Mouse (Mus musculus): ENCODE results near the gene Elane. TPM values are rescaled to one million over a fixed set of nuclear protein-coding genes. Genes with fewer than 3 reads are reported as not detected.

The Elane gene
- polyA plus RNA-seq (2021; fragmentation: Nextera tagmentation), result not detected in 2 replicates
- long read RNA-seq, experiment 1, result 0 reads
- long read RNA-seq, experiment 2, result 0 reads

GRCm38 (mm10) chr10:79886054-79886453 lies at the start of gene Elane:
Gene Elane, plus strand, starts transcription at chr10:79886247.

GRCm38 (mm10) chr10:79853860-79854795 lies 31.9 kb upstream of the Elane start, which contains the start of gene Ptbp1:
Gene Ptbp1, plus strand, starts transcription at chr10:79854427.

GRCm38 (mm10) chr10:79874290-79874862 lies 11.7 kb upstream of the Elane start, which contains the start of the genes Prtn3 and Plppr3:
Gene Prtn3, plus strand, starts transcription at chr10:79874476.
Gene Plppr3, minus strand, starts transcription at chr10:79874634.

GRCm38 (mm10) chr10:79890670-79891069 lies 4.6 kb downstream of the Elane start, which contains the start of gene Cfd:
Gene Cfd, plus strand, starts transcription at chr10:79890853.

GRCm38 (mm10) chr10:79908167-79909091 lies 22.4 kb downstream of the Elane start, which contains the start of gene Med16:
Gene Med16, minus strand, starts transcription at chr10:79908923.

GRCm38 (mm10) chr10:79910556-79910955 lies 24.5 kb downstream of the Elane start, which contains the start of gene Gm26602:
Gene Gm26602, plus strand, starts transcription at chr10:79910856.

GRCm38 (mm10) chr10:79916808-79917531 lies 30.9 kb downstream of the Elane start, which contains the start of gene Kiss1r:
Gene Kiss1r, plus strand, starts transcription at chr10:79916971.

GRCm38 (mm10) chr10:79920958-79921535 lies 35.0 kb downstream of the Elane start, which contains the start of gene R3hdm4:
Gene R3hdm4, minus strand, starts transcription at chr10:79921208.

GRCm38 (mm10) chr10:79926491-79927323 lies 40.7 kb downstream of the Elane start, which contains the start of gene Arid3a:
Gene Arid3a, plus strand, starts transcription at chr10:79927043.

Other genes starting within 250 kb of the Elane start
- gene Shc2, start 248.3 kb upstream of the Elane start, polyA plus RNA-seq (2021; fragmentation: Nextera tagmentation), result 2.0 and 14.5 TPM in 2 replicates
- gene Odf3l2, start 240.5 kb upstream of the Elane start, polyA plus RNA-seq (2021; fragmentation: Nextera tagmentation), result 0.27 and 0.31 TPM in 2 replicates
- not detected in 2 replicates for gene Madcam1, start 221.7 kb upstream of the Elane start, polyA plus RNA-seq (2021; fragmentation: Nextera tagmentation)
- 153 and 198 TPM in 2 replicates for gene Tpgs1, start 216.9 kb upstream of the Elane start, polyA plus RNA-seq (2021; fragmentation: Nextera tagmentation)
- 20.2 and 34.0 TPM in 2 replicates for gene Cdc34, start 204.1 kb upstream of the Elane start, polyA plus RNA-seq (2021; fragmentation: Nextera tagmentation)
- gene Gzmm, start 197.2 kb upstream of the Elane start, polyA plus RNA-seq (2021; fragmentation: Nextera tagmentation), result 0.33 and 0.59 TPM in 2 replicates
- gene Bsg, start 181.8 kb upstream of the Elane start, polyA plus RNA-seq (2021; fragmentation: Nextera tagmentation), result 1,192 and 1,209 TPM in 2 replicates
- 2.8 and 11.0 TPM in 2 replicates for gene Hcn2, start 169.6 kb upstream of the Elane start, polyA plus RNA-seq (2021; fragmentation: Nextera tagmentation)
- gene Polrmt, start 139.7 kb upstream of the Elane start, polyA plus RNA-seq (2021; fragmentation: Nextera tagmentation), result 16.1 and 23.3 TPM in 2 replicates
- gene Fgf22, start 131.2 kb upstream of the Elane start, polyA plus RNA-seq (2021; fragmentation: Nextera tagmentation), result 5.9 and 7.2 TPM in 2 replicates
- gene Rnf126, start 119.3 kb upstream of the Elane start, polyA plus RNA-seq (2021; fragmentation: Nextera tagmentation), result 8.2 and 82.8 TPM in 2 replicates
- 1.2 and 1.8 TPM in 2 replicates for gene Fstl3, start 109.0 kb upstream of the Elane start, polyA plus RNA-seq (2021; fragmentation: Nextera tagmentation)
- 1.1 and 2.3 TPM in 2 replicates for gene Prss57, start 95.3 kb upstream of the Elane start, polyA plus RNA-seq (2021; fragmentation: Nextera tagmentation)
- gene Palm, start 92.7 kb upstream of the Elane start, polyA plus RNA-seq (2021; fragmentation: Nextera tagmentation), result 53.6 and 165 TPM in 2 replicates
- gene Misp, start 65.3 kb upstream of the Elane start, polyA plus RNA-seq (2021; fragmentation: Nextera tagmentation), result 0.13 and 0.25 TPM in 2 replicates
- gene Ptbp1, start 31.8 kb upstream of the Elane start, polyA plus RNA-seq (2021; fragmentation: Nextera tagmentation), result 15.2 and 16.7 TPM in 2 replicates
- 5.8 and 7.2 TPM in 2 replicates for gene Prtn3, start 11.8 kb upstream of the Elane start, polyA plus RNA-seq (2021; fragmentation: Nextera tagmentation)
- gene Plppr3, start 11.6 kb upstream of the Elane start, polyA plus RNA-seq (2021; fragmentation: Nextera tagmentation), result 33.9 and 47.5 TPM in 2 replicates
- gene Cfd, start 4.6 kb downstream of the Elane start, polyA plus RNA-seq (2021; fragmentation: Nextera tagmentation), result not detected in 2 replicates
- gene Med16, start 22.7 kb downstream of the Elane start, polyA plus RNA-seq (2021; fragmentation: Nextera tagmentation), result 30.8 and 51.7 TPM in 2 replicates
- not detected in 2 replicates for gene Gm26602, start 24.6 kb downstream of the Elane start, polyA plus RNA-seq (2021; fragmentation: Nextera tagmentation)
- gene Kiss1r, start 30.7 kb downstream of the Elane start, polyA plus RNA-seq (2021; fragmentation: Nextera tagmentation), result 4.6 and 5.7 TPM in 2 replicates
- gene R3hdm4, start 35.0 kb downstream of the Elane start, polyA plus RNA-seq (2021; fragmentation: Nextera tagmentation), result 220 and 307 TPM in 2 replicates
- 1.3 and 1.9 TPM in 2 replicates for gene Arid3a, start 40.8 kb downstream of the Elane start, polyA plus RNA-seq (2021; fragmentation: Nextera tagmentation)
- gene Wdr18, start 73.9 kb downstream of the Elane start, polyA plus RNA-seq (2021; fragmentation: Nextera tagmentation), result 71.4 and 97.3 TPM in 2 replicates
- 0.11 and 0.25 TPM in 2 replicates for gene Grin3b, start 84.5 kb downstream of the Elane start, polyA plus RNA-seq (2021; fragmentation: Nextera tagmentation)
- 15.5 and 16.3 TPM in 2 replicates for gene Tmem259, start 98.1 kb downstream of the Elane start, polyA plus RNA-seq (2021; fragmentation: Nextera tagmentation)
- 9.0 and 11.4 TPM in 2 replicates for gene Cnn2, start 102.3 kb downstream of the Elane start, polyA plus RNA-seq (2021; fragmentation: Nextera tagmentation)
- gene Abca7, start 110.2 kb downstream of the Elane start, polyA plus RNA-seq (2021; fragmentation: Nextera tagmentation), result 1.4 and 1.5 TPM in 2 replicates
- 1.1 and 1.3 TPM in 2 replicates for gene Arhgap45, start 130.4 kb downstream of the Elane start, polyA plus RNA-seq (2021; fragmentation: Nextera tagmentation)
- 196 and 262 TPM in 2 replicates for gene Polr2e, start 153.5 kb downstream of the Elane start, polyA plus RNA-seq (2021; fragmentation: Nextera tagmentation)
- 1,067 and 1,120 TPM in 2 replicates for gene Gpx4, start 160.9 kb downstream of the Elane start, polyA plus RNA-seq (2021; fragmentation: Nextera tagmentation)
- gene Sbno2, start 219.3 kb downstream of the Elane start, polyA plus RNA-seq (2021; fragmentation: Nextera tagmentation), result 2.7 and 3.4 TPM in 2 replicates
- 13.1 and 20.8 TPM in 2 replicates for gene Stk11, start 229.6 kb downstream of the Elane start, polyA plus RNA-seq (2021; fragmentation: Nextera tagmentation)

Data from left cerebral cortex, adult 6 months (tissue).